Mouse (Mus musculus) MEL (cell line): ENCODE data around the gene Cep72.

Experiments used
- HCFC1 ChIP-seq: IDR thresholded peaks from 2 replicates; pipeline ENCODE4 v1.6.1; 2012; ENCODE audit warnings: low read depth, mild to moderate bottlenecking, inconsistent platforms, low read length, improper control_type of control experiment, moderate library complexity
- POLR2A ChIP-seq, 2 experiments: IDR thresholded peaks; 2 replicates each; pipeline ENCODE4 v1.6.1; 2011 to 2012; ENCODE audit warnings: low read length in 2 of 2, mild to moderate bottlenecking in 2 of 2, control low read depth in 1 of 2, improper control_type of control experiment in 1 of 2, low read depth in 1 of 2, moderate library complexity in 1 of 2; ENCODE audit not compliant: control insufficient read depth in 1 of 2, insufficient read depth in 1 of 2, poor library complexity in 1 of 2
- POLR2AphosphoS2 ChIP-seq: IDR thresholded peaks from 2 replicates; pipeline ENCODE4 v1.6.1; 2011; ENCODE audit warnings: low read length, improper control_type of control experiment
- UBTF ChIP-seq: IDR thresholded peaks from 2 replicates; pipeline ENCODE4 v1.6.1; 2012; ENCODE audit warnings: low read depth, mild to moderate bottlenecking, inconsistent platforms, low read length, improper control_type of control experiment, moderate library complexity, borderline replicate concordance; ENCODE audit not compliant: insufficient read depth
- USF1 ChIP-seq: IDR thresholded peaks from 2 replicates; pipeline ENCODE4 v1.6.1; 2014; ENCODE audit warnings: low read depth, mild to moderate bottlenecking, inconsistent platforms, low read length, improper control_type of control experiment, moderate library complexity
- ZC3H11A ChIP-seq: IDR thresholded peaks from 2 replicates; pipeline ENCODE4 v1.6.1; 2012; ENCODE audit warnings: low read depth, mild to moderate bottlenecking, inconsistent platforms, low read length, improper control_type of control experiment

- no peak for TF ChIP-seq HCFC1
- no peak for TF ChIP-seq UBTF
- TF ChIP-seq POLR2A (IDR thresholded peaks at IDR 0.05; ENCODE audit: control insufficient read depth in 1 of 2, insufficient read depth in 1 of 2, low read depth in 1 of 2, low read length in 2 of 2, poor library complexity in 1 of 2) = no peak
- TF ChIP-seq ZC3H11A = no peak
- TF ChIP-seq POLR2AphosphoS2 = no peak
- TF ChIP-seq USF1 = no peak
Measured at GRCm38 (mm10) chr13:74102108-74102830, 40.2 kb upstream of the Cep72 start.
